ENCODE assay signal across 8 mouse cellular contexts in the genomic region with DNA sequence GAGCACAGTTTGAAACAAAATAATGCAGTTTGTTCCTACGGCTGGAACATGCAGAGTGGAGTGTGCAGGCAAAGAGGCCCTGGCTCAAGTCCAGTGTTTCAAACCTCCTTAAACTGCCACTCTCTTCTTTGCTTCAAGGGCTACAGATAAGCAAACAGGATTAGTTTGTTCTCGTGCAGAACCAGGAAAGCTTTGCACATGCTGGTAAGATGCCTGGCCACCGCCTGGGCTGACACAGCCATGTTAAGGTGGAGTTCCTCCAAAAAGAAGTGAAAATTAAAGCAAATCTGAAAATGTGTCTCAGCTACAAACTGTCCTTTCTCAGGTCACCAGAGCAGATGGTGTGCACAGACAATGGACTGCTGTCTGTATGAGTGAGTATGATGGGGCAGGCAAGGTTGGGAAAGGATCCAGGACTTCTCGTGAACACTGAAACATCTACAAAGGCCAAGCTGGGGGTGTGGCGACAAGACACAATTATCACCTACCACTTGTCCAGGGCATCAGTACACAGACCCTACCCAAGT.
A peak's percentile ranks its signal among the peaks of the same experiment; 100 is the strongest.
DNase-seq lines count a peak whose midpoint lies in the region; ATAC-seq lines count a peak whose summit lies in the region.

No protein-coding gene starts in this region.

- intact Hi-C loops in heart, postnatal 10 days (cut with DNase I): no loop called here

- no peak for DNase-seq in neural tube, embryonic 10.5 days (ENCODE audit: extremely low spot score, low spot score)
- DNase-seq in forebrain, embryonic 11.5 days (ENCODE audit: low spot score): no peak
- DNase-seq in heart, postnatal 10 days: peak; percentile 44 to 45
- peak; percentile 53 for DNase-seq in layer of hippocampus, adult 9-11 months
- peak; percentile 42 for DNase-seq in telencephalon, adult 2 months (ENCODE audit: low read depth, low spot score)
- DNase-seq in thymus, postnatal 36 days: no peak

- H3K36me3 ChIP-seq in neural tube, embryonic 13.5 days: no peaks in the 10 kb centered on the region
- no peaks in the 10 kb centered on the region for H3K36me3 ChIP-seq in forebrain, embryonic 11.5 days (ENCODE audit: control insufficient read depth, insufficient read depth, low read length)

- H3K9ac ChIP-seq in neural tube, embryonic 13.5 days: no peak overlapping the region
- no peak overlapping the region for H3K9ac ChIP-seq in forebrain, embryonic 11.5 days (ENCODE audit: low read length)

- WGBS in neural tube, embryonic 13.5 days: 49% methylated on average over 5 of the region's 5 CpGs
- WGBS in forebrain, embryonic 11.5 days: 33% methylated on average over 5 of the region's 5 CpGs

- H3K4me1 ChIP-seq in neural tube, embryonic 13.5 days (replicated peaks): peaks cover 6% of the 10 kb centered on the region
- H3K4me1 ChIP-seq in forebrain, embryonic 11.5 days (replicated peaks; ENCODE audit: control insufficient read depth, insufficient read depth, low read length): no peaks in the 10 kb centered on the region; the same call in 1 of the 2 replicates

- H3K27me3 ChIP-seq in neural tube, embryonic 13.5 days: no peaks in the 10 kb centered on the region
- H3K27me3 ChIP-seq in forebrain, embryonic 11.5 days (ENCODE audit: control insufficient read depth, insufficient read depth, low read length): no peaks in the 10 kb centered on the region

- ATAC-seq in neural tube, embryonic 13.5 days (ENCODE audit: low read depth): peak; percentile 59; the same call in 1 of the 2 replicates
- ATAC-seq in forebrain, embryonic 11.5 days (replicated peaks; ENCODE audit: low FRiP score): peak; percentile 51
- ATAC-seq in megakaryocyte progenitor cell, adult 5-6 weeks (replicated peaks; ENCODE audit: poor library complexity): peak; percentile 88

- H3K4me3 ChIP-seq in neural tube, embryonic 13.5 days: no peak overlapping the region
- no peak overlapping the region for H3K4me3 ChIP-seq in forebrain, embryonic 11.5 days (ENCODE audit: low read depth, low read length)

- H3K27ac ChIP-seq in neural tube, embryonic 13.5 days (replicated peaks): 0 out of 2 replicates have a peak overlapping the region, but pooled peaks have one; percentile 15
- peak overlapping the region; percentile 72; the same call in 1 of the 2 replicates for H3K27ac ChIP-seq in forebrain, embryonic 11.5 days (ENCODE audit: low read depth, low read length)

- no peaks in the 10 kb centered on the region for H3K9me3 ChIP-seq in neural tube, embryonic 13.5 days
- no peaks in the 10 kb centered on the region for H3K9me3 ChIP-seq in forebrain, embryonic 11.5 days (ENCODE audit: control insufficient read depth, low read length)

- H3K4me2 ChIP-seq in neural tube, embryonic 13.5 days: no peak overlapping the region
- H3K4me2 ChIP-seq in forebrain, embryonic 11.5 days (ENCODE audit: low read depth, low read length, severe bottlenecking): no peak overlapping the region

Comparison
In these comparisons a context has a peak if more than half of its experiments do, and no peak if none do; other contexts are left out.
1. DNase-seq: peak in heart, postnatal 10 days (2 of 2), layer of hippocampus, adult 9-11 months (single experiment) and telencephalon, adult 2 months (single experiment); none in neural tube, embryonic 10.5 days (single experiment), forebrain, embryonic 11.5 days (single experiment) and thymus, postnatal 36 days (0 of 2).
2. Peak in every context shown above with its lines, with median percentiles within 50 percentile points of each other: ATAC-seq.